Mouse (Mus musculus) ES-Bruce4 (cell line): ENCODE results near the gene Ndrg2. TPM values are rescaled to one million over a fixed set of nuclear protein-coding genes. Genes with fewer than 3 reads are reported as not detected.
A peak's percentile ranks its signal among the peaks of the same experiment; 100 is the strongest.

Source experiments
- H3K27ac ChIP-seq: 2 replicates; pipeline ENCODE4 v1.5.1; 2012; ENCODE audit warnings: low read length, inconsistent platforms; ENCODE audit not compliant: insufficient read depth
- H3K27me3 ChIP-seq: 2 replicates; pipeline ENCODE4 v1.6.1; 2012; ENCODE audit warnings: mild to moderate bottlenecking, low read length, inconsistent platforms; ENCODE audit not compliant: control insufficient read depth, poor library complexity, insufficient read depth, severe bottlenecking
- H3K36me3 ChIP-seq: 2 replicates; pipeline ENCODE4 v1.6.1; 2012; ENCODE audit warnings: inconsistent platforms, mild to moderate bottlenecking, low read length, moderate library complexity; ENCODE audit not compliant: control insufficient read depth, poor library complexity, insufficient read depth, severe bottlenecking
- H3K4me1 ChIP-seq: one replicate; pipeline ENCODE4 v1.8.1; 2011; ENCODE audit warnings: low read length; ENCODE audit not compliant: control insufficient read depth, insufficient read depth
- H3K4me3 ChIP-seq: 2 replicates; pipeline ENCODE4 v1.5.1; 2011; ENCODE audit warnings: low read depth, mild to moderate bottlenecking, low read length
- H3K9ac ChIP-seq: 2 replicates; pipeline ENCODE4 v1.6.1; 2012; ENCODE audit warnings: low read depth, mild to moderate bottlenecking, inconsistent platforms; ENCODE audit not compliant: poor library complexity, severe bottlenecking
- H3K9me3 ChIP-seq: replicated peaks from 2 replicates; pipeline ENCODE4 v1.6.1; 2012; ENCODE audit warnings: mild to moderate bottlenecking, low read length, inconsistent platforms; ENCODE audit not compliant: control insufficient read depth, poor library complexity, insufficient read depth, severe bottlenecking
- CTCF ChIP-seq: IDR thresholded peaks from one replicate; pipeline ENCODE4 v1.8.1; 2011; ENCODE audit warnings: low read depth, low read length
- EP300 ChIP-seq: IDR thresholded peaks from 2 replicates; pipeline ENCODE4 v1.6.1; 2011; ENCODE audit warnings: low read depth, low read length; ENCODE audit not compliant: insufficient read depth
- POLR2A ChIP-seq: IDR thresholded peaks from one replicate; pipeline ENCODE4 v1.8.1; 2011; ENCODE audit warnings: low read length; ENCODE audit not compliant: insufficient read depth
- polyA plus RNA-seq: library from polyadenylated mRNA; stranded (reverse); fragments of >200 nt; gene quantifications from 2 replicates; pipeline ENCODE4 v1.2.4, GENCODE M21; 2011; ENCODE audit warnings: low read depth; ENCODE audit not compliant: missing spikeins, insufficient read depth, insufficient read length

Ndrg2 gene
- polyA plus RNA-seq, 1 experiment: 30.2 TPM

DNA sequence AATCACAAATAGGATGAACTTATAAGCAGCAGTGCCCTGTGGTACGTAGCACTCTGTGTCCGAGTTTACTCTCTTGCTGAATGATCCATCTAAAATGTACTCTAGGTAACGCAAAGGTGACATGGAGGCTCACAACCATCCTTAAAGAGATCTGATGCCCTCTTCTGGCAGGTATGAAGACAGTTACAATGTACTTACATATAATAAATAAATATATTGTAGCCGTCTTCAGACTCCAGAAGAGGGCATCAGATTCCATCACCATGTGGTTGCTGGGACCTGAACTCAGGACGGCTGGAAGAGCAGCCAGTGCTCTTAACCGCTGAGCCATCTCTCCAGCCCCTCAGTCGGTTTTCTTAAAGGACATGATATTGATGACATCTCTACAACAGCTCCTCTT lies 9.3 kb downstream of the Ndrg2 start:
- Histone ChIP-seq H3K27ac (no peak overlapping the region), H3K9me3 (no peaks in the 10 kb centered on the region)
- TF ChIP-seq POLR2A (no peak), EP300 (no peak), CTCF (no peak)

DNA sequence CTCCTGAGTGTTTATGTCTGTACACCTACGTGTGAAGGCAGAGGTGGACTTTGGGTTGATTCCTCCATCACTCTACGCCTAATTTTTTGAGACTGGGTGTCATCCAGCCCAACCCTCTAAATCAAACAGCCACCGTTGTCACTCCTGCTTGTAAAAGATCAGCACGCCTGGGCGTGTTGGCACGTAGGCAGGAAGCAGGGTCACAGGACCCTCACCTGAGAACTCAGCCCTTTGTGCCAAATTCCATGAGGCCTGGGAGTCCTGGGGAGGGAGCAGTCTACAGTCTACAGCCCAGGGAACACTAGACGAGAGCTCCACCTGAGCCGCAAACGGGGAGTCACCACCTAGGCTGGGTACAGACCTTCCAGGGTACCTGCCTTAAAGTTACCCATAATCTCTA lies 10.2 kb downstream of the Ndrg2 start:
- Histone ChIP-seq H3K9me3 (no peaks in the 10 kb centered on the region), H3K27ac (no peak overlapping the region), H3K4me3 (no peak overlapping the region), H3K9ac (no peak overlapping the region), H3K36me3 (no peaks in the 10 kb centered on the region), H3K4me1 (no peaks in the 10 kb centered on the region), H3K27me3 (no peaks in the 10 kb centered on the region)
- TF ChIP-seq CTCF (no peak), EP300 (0 out of 2 replicates have a peak, but pooled peaks have one; percentile 20)

More for the DNA sequence above, 9.3 kb downstream of the Ndrg2 start:
- Histone ChIP-seq H3K27me3 (no peaks in the 10 kb centered on the region), H3K4me1 (no peaks in the 10 kb centered on the region), H3K36me3 (no peaks in the 10 kb centered on the region), H3K9ac (no peak overlapping the region), H3K4me3 (no peak overlapping the region)

DNA sequence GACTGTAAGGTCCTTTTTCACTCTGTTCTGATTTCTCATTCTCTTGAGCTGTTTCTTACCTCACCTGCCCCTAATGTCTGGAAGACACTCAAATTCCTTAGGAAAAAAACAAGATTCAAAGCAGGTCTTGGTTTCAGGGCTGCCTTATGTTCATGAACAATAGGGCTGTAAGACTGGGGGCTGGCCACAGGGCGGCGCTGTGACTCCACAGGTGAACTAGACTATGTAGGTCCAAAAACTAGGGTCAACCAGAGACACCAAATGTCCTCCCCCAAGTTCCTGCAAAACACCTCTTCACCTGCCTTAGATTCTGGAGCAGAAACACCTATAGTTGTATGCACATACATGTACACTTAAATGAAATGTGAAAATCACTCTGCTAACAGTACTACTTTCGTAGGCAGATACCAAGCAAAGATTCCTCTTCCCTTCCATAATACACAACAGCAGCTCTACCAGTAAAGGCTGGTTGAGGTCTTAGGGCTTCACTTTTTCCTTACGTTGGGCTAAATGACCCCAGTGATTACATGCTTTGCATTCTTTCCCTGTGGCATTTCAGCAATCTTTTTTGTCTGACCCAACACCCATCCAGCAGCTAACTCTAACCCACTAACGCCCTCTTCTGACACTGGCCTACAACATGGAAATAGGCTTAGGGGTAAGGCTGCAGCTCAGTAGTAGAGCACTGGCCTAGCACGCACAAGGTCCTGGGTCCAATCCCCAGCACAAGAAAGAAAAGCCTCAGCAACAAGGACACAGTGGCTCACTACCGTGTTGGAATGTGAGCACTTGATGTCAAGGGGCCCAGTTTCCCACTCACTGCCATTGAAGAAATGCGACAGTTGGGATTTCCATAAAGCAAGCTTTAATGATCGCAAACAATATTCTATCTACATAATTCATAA lies 10.9 kb downstream of the Ndrg2 start:
- Histone ChIP-seq H3K27ac (0 out of 2 replicates have a peak overlapping the region, but pooled peaks have one; percentile 14), H3K4me3 (no peak overlapping the region), H3K4me1 (no peaks in the 10 kb centered on the region), H3K27me3 (no peaks in the 10 kb centered on the region), H3K9me3 (no peaks in the 10 kb centered on the region), H3K36me3 (no peaks in the 10 kb centered on the region), H3K9ac (no peak overlapping the region)
- no peak for TF ChIP-seq POLR2A
- TF ChIP-seq EP300: 0 out of 2 replicates have a peak, but pooled peaks have one; percentile 12
- TF ChIP-seq CTCF: peak; percentile 93

DNA sequence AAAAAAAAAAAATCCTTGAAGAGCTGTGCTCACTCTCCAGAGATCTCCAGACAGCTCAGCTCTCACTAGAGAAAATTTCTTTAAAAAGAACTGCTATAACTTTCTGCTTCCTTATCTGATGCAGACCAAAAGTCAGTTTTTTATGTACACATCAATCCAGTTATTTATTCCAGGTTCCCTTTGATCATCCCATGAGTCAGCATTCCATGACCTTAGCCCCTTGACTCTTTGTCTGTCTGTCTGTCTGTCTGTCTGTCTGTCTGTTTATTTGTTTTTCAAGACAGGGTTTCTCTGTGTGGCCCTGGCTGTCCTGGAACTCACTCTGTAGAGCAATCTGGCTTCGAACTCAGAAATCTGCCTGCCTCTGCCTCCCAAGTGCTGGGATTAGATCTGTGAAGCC lies 14.6 kb downstream of the Ndrg2 start:
- Histone ChIP-seq H3K27ac (no peak overlapping the region), H3K4me1 (no peaks in the 10 kb centered on the region), H3K36me3 (no peaks in the 10 kb centered on the region), H3K9me3 (no peaks in the 10 kb centered on the region), H3K9ac (no peak overlapping the region), H3K27me3 (no peaks in the 10 kb centered on the region), H3K4me3 (no peak overlapping the region)
- TF ChIP-seq POLR2A: no peak

DNA sequence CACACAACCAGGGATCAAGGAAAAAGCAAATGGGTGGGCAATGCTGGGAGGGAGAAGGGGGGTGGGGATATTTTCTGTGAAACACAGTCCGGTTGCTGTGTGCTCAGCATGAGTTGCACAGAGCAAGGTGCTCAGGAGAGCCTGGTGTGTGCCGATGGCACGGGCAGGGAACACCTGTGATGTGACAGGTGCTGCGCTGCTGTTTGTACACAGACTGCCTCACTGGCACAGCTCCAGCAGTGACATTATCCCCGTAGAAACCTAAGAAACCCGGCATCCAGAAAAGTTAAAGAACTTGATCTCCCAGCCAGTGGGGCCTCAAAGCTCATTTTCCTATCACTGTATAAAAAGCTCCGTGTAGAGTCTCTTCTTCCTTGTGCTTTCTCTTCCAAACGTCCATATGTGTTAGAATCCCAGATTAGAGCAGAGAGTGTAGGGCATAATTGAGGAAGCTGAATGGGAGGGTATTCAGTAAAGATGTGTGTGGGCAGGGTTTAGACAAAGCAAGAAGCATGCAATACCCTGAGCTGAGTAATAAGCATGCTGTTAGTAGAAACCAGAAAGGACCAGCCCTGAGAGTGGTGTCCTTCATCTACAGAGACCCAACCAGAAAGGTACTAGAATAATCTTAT lies 17.3 kb downstream of the Ndrg2 start:
- no peak overlapping the region for H3K9ac ChIP-seq
- peaks cover 3% of the 10 kb centered on the region for H3K4me1 ChIP-seq
- no peaks in the 10 kb centered on the region for H3K27me3 ChIP-seq
- TF ChIP-seq CTCF (no peak), EP300 (no peak), POLR2A (no peak)
- H3K36me3 ChIP-seq: peaks cover 2% of the 10 kb centered on the region; the same call in 1 of the 2 replicates
- no peak overlapping the region for H3K4me3 ChIP-seq
- H3K27ac ChIP-seq: no peak overlapping the region
- H3K9me3 ChIP-seq: no peaks in the 10 kb centered on the region

DNA sequence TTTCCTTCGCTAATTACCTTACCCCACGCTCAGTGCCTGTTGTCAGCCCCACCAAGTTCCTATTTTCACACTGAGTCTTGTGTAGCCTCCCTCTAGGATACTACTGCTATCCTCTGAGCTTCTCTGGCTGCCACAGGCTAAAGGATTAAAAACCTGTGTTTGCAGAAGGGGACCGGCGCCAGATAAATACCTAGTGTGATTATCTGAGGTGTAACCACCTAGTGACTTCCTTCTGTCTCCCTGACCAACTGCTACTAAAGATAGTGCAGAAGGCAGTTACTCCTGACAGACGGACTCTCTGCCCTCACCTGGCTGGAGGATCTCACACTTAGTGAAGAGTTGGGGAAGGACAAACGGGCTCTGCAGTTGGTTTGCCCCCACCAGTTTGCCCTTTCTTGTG lies 17.9 kb downstream of the Ndrg2 start:
- TF ChIP-seq POLR2A: no peak
- no peak for TF ChIP-seq EP300
- no peak for TF ChIP-seq CTCF
- no peak overlapping the region for H3K27ac ChIP-seq
- no peaks in the 10 kb centered on the region for H3K27me3 ChIP-seq
- H3K4me3 ChIP-seq: no peak overlapping the region
- no peak overlapping the region for H3K9ac ChIP-seq
- H3K4me1 ChIP-seq: peaks cover 3% of the 10 kb centered on the region
- H3K9me3 ChIP-seq: no peaks in the 10 kb centered on the region
- peaks cover 7% of the 10 kb centered on the region for H3K36me3 ChIP-seq
